Mouse (Mus musculus) neural tube, embryonic 14.5 days (tissue): ENCODE measurements around the gene Ucn. TPM values are rescaled to one million over a fixed set of nuclear protein-coding genes. Genes with fewer than 3 reads are reported as not detected.

Experiments used
- ATAC-seq: fragments of 200-750 bp; cut with Nextera tagmentation; 2 replicates; pipeline ENCODE4 v1.8.0; 2017; ENCODE audit warnings: low read depth, mild to moderate bottlenecking, moderate TSS enrichment, moderate library complexity
- H3K27ac ChIP-seq: fragments of 300-500 bp; sonication (generic); 2 replicates; pipeline ENCODE4 v1.5.1; 2014; ENCODE audit warnings: low read depth, mild to moderate bottlenecking, control low read depth, low read length, moderate library complexity, mixed read lengths
- H3K27me3 ChIP-seq: fragments of 300-500 bp; sonication (generic); 2 replicates; pipeline ENCODE4 v1.6.1; 2014; ENCODE audit warnings: low read length; ENCODE audit not compliant: control insufficient read depth, insufficient read depth
- H3K36me3 ChIP-seq: fragments of 300-500 bp; sonication (generic); 2 replicates; pipeline ENCODE4 v1.6.1; 2014; ENCODE audit warnings: low read length, mixed read lengths; ENCODE audit not compliant: control insufficient read depth, insufficient read depth
- H3K4me1 ChIP-seq: fragments of 300-500 bp; sonication (generic); 2 replicates; pipeline ENCODE4 v1.6.1; 2014; ENCODE audit warnings: low read length; ENCODE audit not compliant: control insufficient read depth, insufficient read depth
- H3K4me2 ChIP-seq: fragments of 300-500 bp; sonication (generic); 2 replicates; pipeline ENCODE4 v1.6.1; 2014; ENCODE audit warnings: mild to moderate bottlenecking, low read depth, low read length, control low read depth
- H3K4me3 ChIP-seq: fragments of 300-500 bp; sonication (generic); 2 replicates; pipeline ENCODE4 v1.5.1; 2014; ENCODE audit warnings: low read depth, low read length, control low read depth, mixed read lengths
- H3K9ac ChIP-seq: fragments of 300-500 bp; sonication (generic); replicated peaks from 2 replicates; pipeline ENCODE4 v1.6.1; 2014; ENCODE audit warnings: low read depth, mild to moderate bottlenecking, control low read depth, low read length, mixed read lengths
- H3K9me3 ChIP-seq: fragments of 300-500 bp; sonication (generic); 2 replicates; pipeline ENCODE4 v1.6.1; 2016; ENCODE audit warnings: low read length; ENCODE audit not compliant: control insufficient read depth
- WGBS: fragments of 180-500 bp; shearing (Covaris S2); extraction: QIAGEN DNeasy Blood & Tissue Kit; methylation state at CpG from one replicate; pipeline ENCODE4 v1.1.7; 2014; 5-methylcytosine and 5-hydroxymethylcytosine counted together
- polyA plus RNA-seq: library from polyadenylated mRNA; unstranded; fragments of >200 nt; fragmentation: Nextera tagmentation; extraction: Ambion mirVana; gene quantifications from 2 replicates; pipeline ENCODE4 v1.2.1, GENCODE M21; 2014

The Ucn gene
- polyA plus RNA-seq, 1 experiment from 2014 or later = not detected

DNA sequence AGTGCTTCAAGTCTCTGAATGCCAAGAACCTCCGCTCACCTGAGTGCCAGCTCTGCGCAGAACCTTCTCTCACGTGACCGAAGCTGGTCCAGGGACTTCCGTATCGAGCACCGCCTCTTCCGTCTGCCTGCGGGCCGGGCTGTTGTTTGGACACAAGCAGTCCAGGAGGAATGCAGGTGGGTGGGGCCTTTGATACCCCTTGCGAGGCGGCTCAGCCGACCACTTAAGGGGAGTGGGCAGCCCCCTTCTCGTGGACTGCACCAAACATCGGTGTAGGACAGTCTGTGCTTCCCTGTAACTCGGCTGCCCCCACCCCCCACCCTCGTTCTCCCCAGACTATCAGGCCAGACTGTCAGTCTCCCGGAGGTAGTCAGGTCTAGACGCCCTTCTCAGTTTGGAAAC is 15.5 kb upstream of the Ucn start, which contains the start of gene Mpv17:
Mpv17 (minus strand) TSS at position 100 of the 402 bp plus-strand sequence.
- Histone ChIP-seq H3K4me3 (peak within 1 kb of the TSS; percentile 51), H3K4me1 (peaks cover 12% of the 10 kb centered on the region), H3K27ac (no peak within 1 kb of the TSS), H3K9ac (peak within 1 kb of the TSS; percentile 54), H3K9me3 (no peaks in the 10 kb centered on the region), H3K36me3 (peaks cover 27% of the 10 kb centered on the region), H3K4me2 (peak within 1 kb of the TSS; percentile 67), H3K27me3 (no peaks in the 10 kb centered on the region)
- WGBS = under 1% methylated on average over 19 of the region's 19 CpGs
- peak; percentile 97 for ATAC-seq

DNA sequence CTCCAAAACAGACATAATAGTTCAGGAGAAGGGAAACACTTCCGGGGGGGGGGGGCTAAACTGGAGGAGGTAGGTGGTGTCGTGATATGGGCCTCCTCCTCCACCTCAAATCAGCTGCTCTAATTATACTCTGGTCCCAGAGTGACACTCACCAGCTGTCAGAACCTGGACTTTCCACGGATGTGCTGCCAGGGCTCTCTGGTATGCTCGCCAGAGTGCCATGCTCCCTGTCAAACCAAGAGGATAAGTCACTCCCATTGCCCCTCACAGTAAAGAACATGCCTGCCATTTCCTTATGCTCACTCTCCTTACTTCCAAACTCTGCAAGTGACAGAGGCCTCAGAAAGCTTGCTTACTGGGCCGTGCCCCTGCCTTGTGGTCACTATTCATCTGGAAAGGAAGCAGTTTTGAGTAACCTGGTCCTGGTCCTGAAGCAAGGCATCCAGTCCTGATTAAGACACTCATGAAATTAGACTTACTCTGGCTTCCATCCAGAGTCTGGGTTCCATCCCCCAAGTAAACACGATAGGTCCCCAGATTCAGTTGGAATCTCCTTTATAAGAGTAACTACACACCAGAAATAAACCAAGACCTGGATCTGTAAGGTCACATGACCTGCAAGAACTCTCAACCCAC is 15.0 kb upstream of the Ucn start:
- Histone ChIP-seq H3K9ac (peak overlapping the region; percentile 54), H3K4me1 (peaks cover 12% of the 10 kb centered on the region), H3K27me3 (no peaks in the 10 kb centered on the region), H3K27ac (no peak overlapping the region), H3K9me3 (no peaks in the 10 kb centered on the region), H3K4me2 (peak overlapping the region; percentile 67), H3K36me3 (peaks cover 22% of the 10 kb centered on the region), H3K4me3 (peak overlapping the region; percentile 51)
- WGBS = 44% methylated on average over 6 of the region's 6 CpGs
- ATAC-seq = peak; percentile 32

- H3K36me3 ChIP-seq = 0 out of 2 replicates have a peak, but pooled peaks cover 5% of the 10 kb centered on the region
- ATAC-seq = no peak
- WGBS = 90% methylated on average over 3 of the region's 3 CpGs
- no peak overlapping the region for H3K4me2 ChIP-seq
- H3K27me3 ChIP-seq = no peaks in the 10 kb centered on the region
- no peaks in the 10 kb centered on the region for H3K9me3 ChIP-seq
- no peak overlapping the region for H3K27ac ChIP-seq
- H3K4me1 ChIP-seq = peaks cover 12% of the 10 kb centered on the region
- H3K4me3 ChIP-seq = no peak overlapping the region
- no peak overlapping the region for H3K9ac ChIP-seq
Measured at GRCm38 (mm10) chr5:31151746-31152145, 13.1 kb upstream of the Ucn start.

DNA sequence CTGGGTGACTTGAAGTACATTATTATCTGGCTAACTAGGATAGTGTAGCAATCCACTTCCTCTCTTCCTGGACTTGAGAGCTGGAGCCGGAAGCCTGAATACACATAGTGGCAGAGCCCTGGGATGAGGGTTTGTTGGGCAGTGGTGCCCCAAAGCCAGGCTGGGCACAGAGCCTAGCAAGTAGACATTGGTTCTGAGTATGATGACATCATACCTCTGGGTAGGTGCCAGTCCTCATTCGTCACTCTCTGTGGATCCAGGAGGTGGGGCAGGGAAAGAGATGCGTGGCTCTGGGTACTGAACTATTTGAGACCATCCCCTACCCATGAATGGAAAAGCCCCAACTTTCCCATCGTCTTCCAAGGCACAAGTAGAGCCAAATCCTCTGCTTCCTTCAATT is 11.2 kb upstream of the Ucn start:
- Histone ChIP-seq H3K36me3 (no peaks in the 10 kb centered on the region), H3K27me3 (no peaks in the 10 kb centered on the region), H3K27ac (no peak overlapping the region), H3K4me1 (peaks cover 11% of the 10 kb centered on the region), H3K9ac (no peak overlapping the region), H3K4me3 (no peak overlapping the region), H3K4me2 (no peak overlapping the region), H3K9me3 (no peaks in the 10 kb centered on the region)
- WGBS = 93% methylated on average over 4 of the region's 4 CpGs
- no peak for ATAC-seq

GRCm38 (mm10) chr5:31138968-31139425 is 368 bp upstream of the Ucn start:
- Histone ChIP-seq H3K36me3 (no peaks in the 10 kb centered on the region), H3K4me1 (0 out of 2 replicates have a peak, but pooled peaks cover 3% of the 10 kb centered on the region), H3K9me3 (no peaks in the 10 kb centered on the region), H3K4me3 (no peak overlapping the region), H3K4me2 (no peak overlapping the region; the same call in 1 of the 2 replicates), H3K27me3 (peaks cover 38% of the 10 kb centered on the region), H3K9ac (no peak overlapping the region), H3K27ac (no peak overlapping the region)
- 13% methylated on average over 9 of the region's 9 CpGs for WGBS
- ATAC-seq = no peak

DNA sequence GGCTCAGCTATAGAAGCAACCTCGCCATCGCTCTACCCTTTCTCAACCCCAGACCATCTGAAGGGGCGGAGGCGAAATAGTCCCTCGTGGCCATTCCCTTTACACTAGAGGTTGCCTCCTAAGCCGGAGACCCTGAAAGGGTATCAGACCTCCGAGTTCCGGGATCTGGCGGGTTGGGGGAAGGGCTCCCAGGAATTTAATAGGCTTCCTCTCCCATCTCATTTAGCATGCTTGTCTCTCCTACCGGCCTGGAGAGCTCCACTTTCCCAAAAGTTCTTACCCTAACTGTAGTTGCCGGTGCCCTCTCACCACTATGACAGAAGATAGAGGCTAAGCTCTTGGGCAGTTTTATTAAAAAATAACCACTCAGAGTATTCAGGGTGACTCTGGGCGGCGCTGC is 971 bp downstream of the Ucn start:
- H3K27me3 ChIP-seq = peaks cover 41% of the 10 kb centered on the region
- ATAC-seq = no peak
- 0 out of 2 replicates have a peak, but pooled peaks cover 3% of the 10 kb centered on the region for H3K4me1 ChIP-seq
- H3K4me3 ChIP-seq = peak overlapping the region; percentile 22
- no peaks in the 10 kb centered on the region for H3K9me3 ChIP-seq
- H3K9ac ChIP-seq = no peak overlapping the region
- no peak overlapping the region for H3K27ac ChIP-seq
- under 1% methylated on average over 13 of the region's 13 CpGs for whole genome bisulfite sequencing
- no peaks in the 10 kb centered on the region for H3K36me3 ChIP-seq
- peak overlapping the region; percentile 44 for H3K4me2 ChIP-seq

DNA sequence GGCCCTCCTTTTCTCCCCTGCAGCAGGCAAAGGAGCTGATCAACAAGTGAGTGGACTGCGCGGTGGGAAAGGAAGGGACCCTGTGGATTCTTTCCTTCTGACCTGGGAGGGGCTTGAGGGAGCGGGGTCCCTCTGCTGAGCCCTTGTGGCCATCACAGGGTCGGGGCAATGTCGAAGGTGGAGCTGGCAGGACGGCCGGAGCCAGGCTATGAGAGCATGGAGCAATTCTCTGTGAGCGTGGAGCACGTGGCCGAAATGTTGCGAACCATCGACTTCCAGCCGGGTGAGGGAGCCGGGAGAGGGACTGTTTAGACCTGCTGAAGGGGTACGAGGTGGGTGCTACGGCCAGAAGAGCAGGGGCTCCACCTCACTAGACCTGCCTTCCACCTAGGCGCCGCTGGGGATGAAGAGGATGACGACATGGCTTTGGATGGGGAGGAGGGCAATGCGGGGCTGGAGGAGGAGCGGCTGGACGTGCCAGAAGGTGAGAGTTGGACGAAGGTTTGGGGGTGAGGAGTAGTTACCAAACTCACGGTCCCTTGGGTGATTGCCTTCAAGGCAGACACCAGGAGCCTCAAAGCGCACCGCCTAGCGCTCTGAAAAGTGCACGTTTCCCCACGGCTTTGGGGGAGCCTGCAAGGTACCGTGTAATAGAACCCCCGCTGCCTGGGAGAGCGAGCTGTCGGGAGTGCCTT is 1.8 kb downstream of the Ucn start:
- under 1% methylated on average over 33 of the region's 33 CpGs for WGBS
- Histone ChIP-seq H3K4me3 (peak overlapping the region; percentile 1; the same call in 1 of the 2 replicates), H3K27me3 (peaks cover 41% of the 10 kb centered on the region), H3K4me2 (peak overlapping the region; percentile 44; the same call in 1 of the 2 replicates), H3K4me1 (0 out of 2 replicates have a peak, but pooled peaks cover 3% of the 10 kb centered on the region), H3K27ac (no peak overlapping the region), H3K9ac (no peak overlapping the region), H3K36me3 (no peaks in the 10 kb centered on the region), H3K9me3 (no peaks in the 10 kb centered on the region)
- peak; percentile 20; the same call in 1 of the 2 replicates for ATAC-seq

DNA sequence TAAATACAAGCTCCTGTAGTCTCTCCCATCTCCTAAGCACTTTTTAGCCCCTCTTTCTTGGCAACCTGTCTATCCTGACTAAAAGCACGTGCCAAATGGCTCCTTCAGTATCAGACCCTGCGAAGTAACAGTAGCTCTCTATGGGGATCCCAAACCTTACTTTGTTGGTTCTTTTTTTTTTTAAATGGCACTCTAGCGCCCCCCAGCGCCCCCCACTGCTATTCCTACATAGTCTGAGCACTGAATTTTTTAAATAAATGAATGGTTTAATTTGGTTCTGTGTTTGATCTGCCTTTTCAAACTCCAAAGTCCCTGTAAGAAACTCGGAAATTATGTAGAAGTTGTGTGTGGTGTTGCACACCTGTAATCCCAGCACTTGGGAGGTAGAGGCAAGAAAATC is 12.6 kb downstream of the Ucn start:
- H3K9me3 ChIP-seq = no peaks in the 10 kb centered on the region
- no peak overlapping the region for H3K4me3 ChIP-seq
- no peaks in the 10 kb centered on the region for H3K4me1 ChIP-seq
- ATAC-seq = no peak
- H3K27ac ChIP-seq = no peak overlapping the region
- WGBS = 38% methylated on average over 5 of the region's 5 CpGs
- no peak overlapping the region for H3K4me2 ChIP-seq
- H3K9ac ChIP-seq = no peak overlapping the region
- H3K36me3 ChIP-seq = no peaks in the 10 kb centered on the region
- H3K27me3 ChIP-seq = no peaks in the 10 kb centered on the region

GRCm38 (mm10) chr5:31123481-31123880 is 15.1 kb downstream of the Ucn start:
- H3K4me1 ChIP-seq = no peaks in the 10 kb centered on the region
- 29% methylated on average over 2 of the region's 2 CpGs for WGBS
- no peak for ATAC-seq
- no peaks in the 10 kb centered on the region for H3K36me3 ChIP-seq
- no peak overlapping the region for H3K4me3 ChIP-seq
- no peak overlapping the region for H3K9ac ChIP-seq
- H3K27ac ChIP-seq = no peak overlapping the region
- H3K27me3 ChIP-seq = no peaks in the 10 kb centered on the region
- no peak overlapping the region for H3K4me2 ChIP-seq
- H3K9me3 ChIP-seq = no peaks in the 10 kb centered on the region
